Mouse (Mus musculus) cerebellum, adult 2 months (tissue): ENCODE measurements around the gene Kmt2e. TPM values are rescaled to one million over a fixed set of nuclear protein-coding genes. Genes with fewer than 3 reads are reported as not detected.
"Not testable (repeated sequence)": the region's sequence is repeated elsewhere in the genome, so short reads cannot be mapped to it uniquely, and the experiment has no call there.

Experiments used
- DNase-seq, 2 experiments: peaks; one replicate each; pipeline ENCODE4 v3.0.0; 2021
- H3K27ac ChIP-seq: fragments of 200-500 bp; 2 replicates; pipeline ENCODE4 v1.5.1; 2012; ENCODE audit warnings: low read length, control low read depth, inconsistent platforms; ENCODE audit not compliant: insufficient read depth
- H3K27me3 ChIP-seq: fragments of 200-500 bp; 2 replicates; pipeline ENCODE4 v1.6.1; 2012; ENCODE audit warnings: inconsistent platforms, mild to moderate bottlenecking, low read length, moderate library complexity; ENCODE audit not compliant: control insufficient read depth, insufficient read depth
- H3K4me1 ChIP-seq: fragments of 200-500 bp; 2 replicates; pipeline ENCODE4 v1.6.1; 2011; ENCODE audit warnings: low read length; ENCODE audit not compliant: control insufficient read depth, insufficient read depth
- H3K4me3 ChIP-seq: fragments of 200-500 bp; replicated peaks from 2 replicates; pipeline ENCODE3; 2011; ENCODE audit warnings: mild to moderate bottlenecking, low read depth, low read length, control low read depth; ENCODE audit not compliant: insufficient read depth
- CTCF ChIP-seq: fragments of 200-500 bp; IDR thresholded peaks from 2 replicates; pipeline ENCODE4 v1.5.1; 2011; ENCODE audit warnings: low read depth, mild to moderate bottlenecking, control low read depth, low read length, moderate library complexity, borderline replicate concordance; ENCODE audit not compliant: insufficient read depth
- POLR2A ChIP-seq: fragments of 200-500 bp; IDR thresholded peaks from 2 replicates; pipeline ENCODE4 v1.6.1; 2011; ENCODE audit warnings: low read length, control low read depth, borderline replicate concordance; ENCODE audit not compliant: insufficient read depth
- WGBS: fragments of 180-500 bp; shearing (Covaris S2); methylation state at CpG from one replicate; pipeline ENCODE4 v1.1.7; 2018; 5-methylcytosine and 5-hydroxymethylcytosine counted together
- polyA plus RNA-seq: library from polyadenylated mRNA; depleted of rRNA; stranded (reverse); fragments of >200 nt; gene quantifications from 2 replicates; pipeline ENCODE4 v1.2.3, GENCODE M21; 2012

The Kmt2e gene
- polyA plus RNA-seq, 1 experiment: 46.6 TPM

- no peak overlapping the region for H3K4me3 ChIP-seq
- H3K27ac ChIP-seq: no peak overlapping the region; the same call in 1 of the 2 replicates
- H3K4me1 ChIP-seq: no peaks in the 10 kb centered on the region; the same call in 1 of the 2 replicates
- TF ChIP-seq POLR2A (no peak), CTCF (no peak)
- DNase-seq: no peak
- WGBS: 48% methylated on average over 3 of the region's 3 CpGs
- no peaks in the 10 kb centered on the region; the same call in 1 of the 2 replicates for H3K27me3 ChIP-seq
Observed at GRCm38 (mm10) chr5:23524621-23525020, 90.4 kb downstream of the Kmt2e start.

DNA sequence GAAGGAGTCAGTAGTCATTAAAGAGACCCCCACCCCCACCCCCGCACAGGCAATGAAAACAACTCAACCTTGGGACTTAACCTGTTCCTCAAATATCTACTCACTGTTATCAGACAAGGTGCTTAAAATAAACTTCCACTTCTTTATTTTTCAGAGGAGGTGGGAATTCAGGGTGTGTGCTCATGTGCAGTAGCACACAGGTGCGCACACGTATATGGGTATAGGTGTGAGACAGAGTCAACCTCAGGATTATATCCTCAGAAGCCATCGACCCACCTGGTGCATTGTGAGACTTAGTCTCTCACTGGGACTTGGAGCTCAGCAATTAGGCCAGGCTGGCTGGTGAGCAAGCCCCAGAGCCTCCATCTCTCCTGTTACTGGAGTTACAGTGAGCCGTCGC, 96.9 kb downstream of the Kmt2e start:
- H3K4me1 ChIP-seq: no peaks in the 10 kb centered on the region
- no peak overlapping the region for H3K4me3 ChIP-seq
- 97% methylated on average over 6 of the region's 6 CpGs for WGBS
- no peak overlapping the region for H3K27ac ChIP-seq
- H3K27me3 ChIP-seq: no peaks in the 10 kb centered on the region
- no peak for DNase-seq
- TF ChIP-seq POLR2A: no peak
- TF ChIP-seq CTCF: no peak

- TF ChIP-seq POLR2A (no peak), CTCF (no peak)
- WGBS: 88% methylated on average over 7 of the region's 7 CpGs
- H3K27ac ChIP-seq: no peak overlapping the region
- no peaks in the 10 kb centered on the region for H3K27me3 ChIP-seq
- H3K4me1 ChIP-seq: no peaks in the 10 kb centered on the region
- no peak overlapping the region for H3K4me3 ChIP-seq
- no peak for DNase-seq
Observed at GRCm38 (mm10) chr5:23531541-23532096, 97.4 kb downstream of the Kmt2e start.

DNA sequence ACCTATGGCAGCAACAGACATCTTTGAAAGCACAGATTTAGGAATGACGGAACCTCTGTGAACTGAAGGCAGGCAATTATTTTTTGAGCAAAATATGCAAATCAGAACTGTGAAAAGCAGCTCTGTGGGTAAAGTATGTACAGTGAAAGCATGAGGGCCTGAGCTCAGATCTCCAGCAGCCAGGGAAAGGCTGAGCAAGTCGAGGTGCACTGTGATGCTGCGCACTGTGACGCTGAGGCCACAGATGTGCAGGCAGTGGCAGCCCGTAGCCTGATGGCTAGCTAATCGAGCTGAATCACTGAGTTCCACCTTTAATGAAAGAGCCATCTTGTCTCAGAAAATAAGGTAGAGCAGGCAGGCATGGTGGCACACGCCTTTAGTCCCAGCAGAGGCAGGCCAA, 101.5 kb downstream of the Kmt2e start:
- Histone ChIP-seq H3K27ac (no peak overlapping the region), H3K27me3 (no peaks in the 10 kb centered on the region), H3K4me3 (no peak overlapping the region), H3K4me1 (no peaks in the 10 kb centered on the region)
- DNase-seq: no peak
- 87% methylated on average over 7 of the region's 7 CpGs for WGBS
- TF ChIP-seq POLR2A: no peak
- no peak for TF ChIP-seq CTCF

DNA sequence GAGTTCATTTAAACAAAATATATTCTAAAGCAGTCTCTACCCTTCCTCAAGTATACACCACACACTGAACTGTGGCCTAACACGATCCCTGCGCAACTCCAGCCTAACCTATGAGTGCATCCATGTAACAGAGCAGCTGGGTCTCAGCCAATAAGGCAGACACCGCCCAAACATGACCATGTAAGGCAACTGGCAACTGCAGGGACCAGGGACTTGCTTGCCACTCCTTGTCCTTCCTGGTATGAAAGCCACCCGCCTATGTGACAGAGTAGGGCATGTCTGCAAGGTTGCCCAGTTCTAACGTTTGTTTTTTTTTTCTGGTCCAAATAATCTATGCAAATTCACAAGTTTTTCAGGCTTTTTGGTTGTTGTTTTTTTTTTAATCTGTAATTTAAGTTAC, 117.4 kb downstream of the Kmt2e start:
- WGBS: 65% methylated on average over 5 of the region's 5 CpGs
- Histone ChIP-seq H3K4me1 (no peaks in the 10 kb centered on the region), H3K4me3 (no peak overlapping the region), H3K27me3 (no peaks in the 10 kb centered on the region), H3K27ac (no peak overlapping the region)
- no peak for DNase-seq
- TF ChIP-seq POLR2A: no peak
- TF ChIP-seq CTCF: no peak

GRCm38 (mm10) chr5:23553338-23553737, 119.1 kb downstream of the Kmt2e start:
- H3K4me1 ChIP-seq, H3K27me3 ChIP-seq, DNase-seq, H3K27ac ChIP-seq, H3K4me3 ChIP-seq: not testable (repeated sequence)
- WGBS: 59% methylated on average over 3 of the region's 3 CpGs
